Mouse (Mus musculus) limb, embryonic 11.5 days (tissue): ENCODE measurements around the gene Angptl7. TPM values are rescaled to one million over a fixed set of nuclear protein-coding genes. Genes with fewer than 3 reads are reported as not detected.
A peak's percentile ranks its signal among the peaks of the same experiment; 100 is the strongest.

ENCODE experiments used
- ATAC-seq: fragments of 200-750 bp; cut with Nextera tagmentation; 2 replicates; pipeline ENCODE4 v1.8.0; 2017; ENCODE audit warnings: low read depth; ENCODE audit not compliant: insufficient number of reproducible peaks, low FRiP score, low TSS enrichment
- DNase-seq: peaks from one replicate; pipeline ENCODE4 v3.0.0-alpha.2; 2015; ENCODE audit warnings: low spot score
- H3K27ac ChIP-seq: fragments of 300-500 bp; sonication (generic); replicated peaks from 2 replicates; pipeline ENCODE4 v1.5.1; 2014; ENCODE audit warnings: low read depth, mild to moderate bottlenecking, low read length
- H3K27me3 ChIP-seq: fragments of 300-500 bp; sonication (generic); 2 replicates; pipeline ENCODE4 v1.6.1; 2014; ENCODE audit warnings: mild to moderate bottlenecking, low read length, mixed read lengths; ENCODE audit not compliant: control insufficient read depth, insufficient read depth
- H3K36me3 ChIP-seq: fragments of 300-500 bp; sonication (generic); 2 replicates; pipeline ENCODE4 v1.6.1; 2014; ENCODE audit warnings: mild to moderate bottlenecking, low read length, moderate library complexity, mixed read lengths; ENCODE audit not compliant: control insufficient read depth, insufficient read depth
- H3K4me1 ChIP-seq: fragments of 300-500 bp; sonication (generic); 2 replicates; pipeline ENCODE4 v1.6.1; 2014; ENCODE audit warnings: low read length, mixed read lengths; ENCODE audit not compliant: control insufficient read depth, insufficient read depth
- H3K4me2 ChIP-seq: fragments of 300-500 bp; sonication (generic); 2 replicates; pipeline ENCODE4 v1.6.1; 2014; ENCODE audit warnings: low read depth, mild to moderate bottlenecking, moderate library complexity; ENCODE audit not compliant: severe bottlenecking
- H3K4me3 ChIP-seq: fragments of 300-500 bp; sonication (generic); 2 replicates; pipeline ENCODE4 v1.5.1; 2014; ENCODE audit warnings: low read depth, low read length
- H3K9ac ChIP-seq: fragments of 300-500 bp; sonication (generic); 2 replicates; pipeline ENCODE4 v1.6.1; 2014; ENCODE audit warnings: mild to moderate bottlenecking, low read length
- H3K9me3 ChIP-seq: fragments of 300-500 bp; sonication (generic); 2 replicates; pipeline ENCODE4 v1.6.1; 2016; ENCODE audit warnings: low read length; ENCODE audit not compliant: control insufficient read depth
- WGBS: fragments of 180-500 bp; shearing (Covaris S2); extraction: QIAGEN DNeasy Blood & Tissue Kit; methylation state at CpG from one replicate; pipeline ENCODE4 v1.1.7; 2014; 5-methylcytosine and 5-hydroxymethylcytosine counted together
- polyA plus RNA-seq: library from polyadenylated mRNA; unstranded; fragments of >200 nt; fragmentation: Nextera tagmentation; extraction: Ambion mirVana; gene quantifications from 2 replicates; pipeline ENCODE4 v1.2.1, GENCODE M21; 2014

The Angptl7 gene
- polyA plus RNA-seq, 1 experiment from 2014 or later = 0.11 TPM

GRCm38 (mm10) chr4:148509450-148510084, 9.3 kb upstream of the Angptl7 start:
- peaks cover 12% of the 10 kb centered on the region for H3K36me3 ChIP-seq
- DNase-seq (no peak), ATAC-seq (no peak)
- H3K27ac ChIP-seq = no peak overlapping the region
- no peak overlapping the region for H3K4me3 ChIP-seq
- 84% methylated on average over 8 of the region's 8 CpGs for WGBS
- H3K4me2 ChIP-seq = no peak overlapping the region
- peaks cover 3% of the 10 kb centered on the region for H3K4me1 ChIP-seq
- H3K27me3 ChIP-seq = no peaks in the 10 kb centered on the region
- H3K9me3 ChIP-seq = no peaks in the 10 kb centered on the region
- H3K9ac ChIP-seq = no peak overlapping the region

- Histone ChIP-seq H3K4me2 (no peak overlapping the region), H3K27ac (no peak overlapping the region), H3K4me1 (peaks cover 7% of the 10 kb centered on the region), H3K36me3 (peaks cover 12% of the 10 kb centered on the region), H3K4me3 (no peak overlapping the region), H3K27me3 (no peaks in the 10 kb centered on the region), H3K9ac (no peak overlapping the region), H3K9me3 (no peaks in the 10 kb centered on the region)
- ATAC-seq (no peak), DNase-seq (no peak)
- WGBS = 96% methylated on average over 14 of the region's 14 CpGs
Measured at GRCm38 (mm10) chr4:148508084-148508849, 8.0 kb upstream of the Angptl7 start.

- H3K27me3 ChIP-seq = no peaks in the 10 kb centered on the region
- H3K4me1 ChIP-seq = peaks cover 7% of the 10 kb centered on the region
- H3K4me2 ChIP-seq = no peak overlapping the region
- ATAC-seq (no peak), DNase-seq (peak; percentile 41)
- no peaks in the 10 kb centered on the region for H3K9me3 ChIP-seq
- no peak overlapping the region for H3K4me3 ChIP-seq
- peaks cover 12% of the 10 kb centered on the region for H3K36me3 ChIP-seq
- H3K9ac ChIP-seq = no peak overlapping the region
- H3K27ac ChIP-seq = no peak overlapping the region
- WGBS = 59% methylated on average over 5 of the region's 5 CpGs
Measured at GRCm38 (mm10) chr4:148507585-148507984, 7.3 kb upstream of the Angptl7 start.

- no peak overlapping the region for H3K9ac ChIP-seq
- no peak overlapping the region for H3K4me3 ChIP-seq
- H3K36me3 ChIP-seq = peaks cover 14% of the 10 kb centered on the region
- ATAC-seq (0 out of 2 replicates have a peak, but pooled peaks have one; percentile 50), DNase-seq (peak; percentile 67)
- peaks cover 7% of the 10 kb centered on the region for H3K4me1 ChIP-seq
- H3K27me3 ChIP-seq = no peaks in the 10 kb centered on the region
- no peak overlapping the region for H3K4me2 ChIP-seq
- 4% methylated on average over 8 of the region's 8 CpGs for WGBS
- no peaks in the 10 kb centered on the region for H3K9me3 ChIP-seq
- 0 out of 2 replicates have a peak overlapping the region, but pooled peaks have one; percentile 23 for H3K27ac ChIP-seq
Measured at GRCm38 (mm10) chr4:148504497-148504959, 4.3 kb upstream of the Angptl7 start.

GRCm38 (mm10) chr4:148495874-148496689, 4.2 kb downstream of the Angptl7 start:
- Histone ChIP-seq H3K9ac (no peak overlapping the region), H3K4me2 (no peak overlapping the region), H3K4me1 (no peaks in the 10 kb centered on the region), H3K4me3 (no peak overlapping the region), H3K9me3 (no peaks in the 10 kb centered on the region), H3K36me3 (peaks cover 17% of the 10 kb centered on the region), H3K27ac (no peak overlapping the region), H3K27me3 (no peaks in the 10 kb centered on the region)
- ATAC-seq = no peak
- WGBS = 88% methylated on average over 25 of the region's 25 CpGs
- no peak for DNase-seq

GRCm38 (mm10) chr4:148495160-148495559, 5.1 kb downstream of the Angptl7 start:
- 95% methylated on average over 6 of the region's 6 CpGs for WGBS
- H3K4me3 ChIP-seq = no peak overlapping the region
- peaks cover 18% of the 10 kb centered on the region for H3K36me3 ChIP-seq
- H3K9ac ChIP-seq = no peak overlapping the region
- DNase-seq (no peak), ATAC-seq (no peak)
- no peak overlapping the region for H3K27ac ChIP-seq
- no peaks in the 10 kb centered on the region for H3K4me1 ChIP-seq
- no peak overlapping the region for H3K4me2 ChIP-seq
- no peaks in the 10 kb centered on the region for H3K9me3 ChIP-seq
- no peaks in the 10 kb centered on the region for H3K27me3 ChIP-seq

GRCm38 (mm10) chr4:148491448-148491847, 8.8 kb downstream of the Angptl7 start:
- H3K27me3 ChIP-seq = no peaks in the 10 kb centered on the region
- DNase-seq = no peak
- H3K4me3 ChIP-seq = no peak overlapping the region
- H3K9ac ChIP-seq = no peak overlapping the region
- H3K4me2 ChIP-seq = no peak overlapping the region
- peaks cover 24% of the 10 kb centered on the region for H3K36me3 ChIP-seq
- ATAC-seq = no peak
- H3K4me1 ChIP-seq = 0 out of 2 replicates have a peak, but pooled peaks cover 3% of the 10 kb centered on the region
- 87% methylated on average over 7 of the region's 7 CpGs for WGBS
- H3K9me3 ChIP-seq = no peaks in the 10 kb centered on the region
- H3K27ac ChIP-seq = no peak overlapping the region

- H3K9ac ChIP-seq = no peak overlapping the region
- no peak for DNase-seq
Measured at GRCm38 (mm10) chr4:148490502-148490901, 9.8 kb downstream of the Angptl7 start.

More at GRCm38 (mm10) chr4:148490502-148490901, 9.8 kb downstream of the Angptl7 start:
- Histone ChIP-seq H3K4me3 (no peak overlapping the region), H3K4me1 (0 out of 2 replicates have a peak, but pooled peaks cover 5% of the 10 kb centered on the region), H3K27me3 (no peaks in the 10 kb centered on the region), H3K4me2 (no peak overlapping the region), H3K36me3 (peaks cover 24% of the 10 kb centered on the region), H3K27ac (no peak overlapping the region), H3K9me3 (no peaks in the 10 kb centered on the region)
- ATAC-seq = no peak
- WGBS = 90% methylated on average over 6 of the region's 6 CpGs
